Mouse (Mus musculus) cerebellum, adult 18-20 months (tissue): ENCODE measurements at regions not wholly inside any gene's neighbourhood (a gene's known extent, or its start where the extent isn't known, plus 50 kb on each side); places are given as distances from the start of the nearest gene placed in this dataset.

Experiments
- DNase-seq, 2 experiments: peaks; one replicate each; pipeline ENCODE4 v3.0.0; 2021

DNA sequence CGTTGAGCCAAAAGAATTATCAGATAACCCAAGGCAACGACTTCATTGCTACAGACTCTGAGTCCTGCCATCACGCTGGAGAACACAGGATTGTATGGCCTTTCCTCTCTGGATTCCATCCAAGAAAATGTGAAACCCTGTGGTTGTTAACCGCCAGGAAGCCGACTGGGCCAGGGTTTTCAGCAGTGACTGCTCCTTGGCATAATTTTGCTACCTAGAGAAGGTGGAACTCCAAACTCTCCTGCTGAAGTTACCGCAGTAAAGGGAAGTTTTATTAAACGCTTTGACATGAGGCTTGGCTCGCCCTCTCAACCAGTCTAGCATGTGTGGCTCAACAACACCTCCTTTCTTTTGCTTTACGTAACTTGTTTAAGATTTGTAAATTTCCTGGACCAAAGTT, 116.9 kb downstream of the Wif1 start:
- no peak for DNase-seq

DNA sequence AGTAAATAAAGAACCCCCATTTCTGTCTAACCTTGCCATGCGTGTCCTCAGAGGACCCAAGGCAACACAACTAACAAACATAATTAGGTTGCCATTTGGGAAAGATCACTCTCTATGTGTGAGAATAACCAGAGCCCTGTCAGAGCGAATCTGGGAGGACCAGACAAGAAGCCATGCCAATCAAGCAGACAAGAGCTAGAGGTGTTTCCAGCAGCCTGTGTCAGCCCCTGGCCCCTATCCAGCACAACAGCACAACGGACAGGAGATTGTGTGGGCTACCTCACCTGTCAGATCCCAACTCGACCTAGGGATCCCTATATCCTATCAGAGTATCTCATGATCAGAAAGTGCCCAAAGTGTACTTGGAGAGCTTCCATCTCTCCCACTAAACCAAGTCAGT, 119.9 kb downstream of the Wif1 start:
- DNase-seq: no peak

DNA sequence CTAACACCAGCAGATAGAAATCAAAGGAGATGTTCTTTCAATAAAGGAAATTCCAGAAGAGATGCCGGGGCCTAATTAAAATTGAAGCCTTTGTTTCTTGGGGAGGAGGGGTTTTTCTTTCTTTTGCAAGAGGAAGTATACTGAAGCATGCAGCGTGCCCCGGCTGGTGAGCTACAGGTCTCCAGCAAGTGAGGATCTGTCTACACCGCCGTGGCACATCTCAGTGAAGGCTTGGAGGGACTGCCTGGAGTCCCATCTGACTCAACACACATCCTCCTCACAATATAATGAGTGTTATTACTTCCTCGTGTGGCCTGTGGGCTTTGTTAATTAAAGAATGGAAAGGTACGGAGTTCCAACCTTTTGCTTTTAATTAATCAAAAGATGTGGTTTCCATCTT, 126.7 kb downstream of the Wif1 start:
- no peak for DNase-seq

DNA sequence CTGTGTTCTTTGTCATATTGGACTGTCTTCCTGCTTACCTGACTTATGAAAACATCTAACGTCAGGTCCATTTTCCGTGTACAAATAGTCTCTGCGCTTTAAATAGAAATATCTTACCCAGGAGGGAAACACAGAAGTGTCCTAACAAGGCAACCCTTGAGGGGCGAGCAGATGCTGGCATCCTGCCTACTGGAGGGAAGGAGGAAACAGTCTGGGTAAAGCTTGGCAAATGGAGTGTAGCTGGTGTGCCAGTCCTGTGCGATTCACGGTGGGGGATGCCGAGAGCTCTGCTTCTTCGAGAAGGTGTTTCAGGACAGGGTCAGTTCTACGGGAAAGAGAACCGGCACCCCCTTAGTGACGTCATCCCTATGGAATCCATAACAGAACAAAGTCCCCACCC, 127.4 kb downstream of the Wif1 start:
- no peak for DNase-seq

DNA sequence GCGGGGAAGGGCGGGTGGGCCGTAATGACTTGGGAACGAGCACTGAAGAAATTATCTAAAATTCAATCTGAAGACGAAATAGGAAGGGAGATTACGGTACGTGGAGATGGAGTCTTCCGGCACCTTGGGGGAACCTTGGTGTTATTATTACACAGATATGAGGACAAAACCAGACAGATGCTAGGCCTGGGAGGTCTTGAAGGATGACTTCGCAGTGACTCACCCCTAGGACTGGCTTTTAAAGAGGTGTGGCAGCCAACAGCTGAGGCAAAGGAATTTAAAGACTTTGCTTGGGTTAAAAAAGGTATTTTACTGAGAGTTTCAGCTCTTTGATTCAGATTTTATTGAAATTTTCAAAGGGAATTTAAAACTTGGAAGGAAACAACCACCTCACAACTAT, 140.3 kb downstream of the Wif1 start:
- DNase-seq: no peak

DNA sequence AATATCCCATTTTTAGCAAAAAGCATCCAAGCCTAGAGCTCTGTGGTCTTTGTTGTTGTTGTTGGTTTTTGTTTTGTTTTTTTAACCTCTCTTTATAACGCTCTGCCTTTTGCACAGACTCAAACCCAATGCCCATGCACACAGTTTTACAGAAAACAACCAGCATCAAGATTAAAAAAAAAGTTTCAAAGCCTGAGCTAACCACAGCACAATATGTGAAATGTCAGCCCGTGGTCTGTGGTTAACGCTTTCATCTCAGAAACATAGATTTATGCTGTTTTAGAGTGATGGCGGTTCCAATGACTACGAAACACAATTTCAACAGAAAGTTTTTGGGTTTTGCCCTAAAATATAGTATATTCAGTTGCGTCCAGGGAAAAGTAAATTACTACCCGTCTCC, 155.4 kb downstream of the Wif1 start:
- no peak for DNase-seq

DNA sequence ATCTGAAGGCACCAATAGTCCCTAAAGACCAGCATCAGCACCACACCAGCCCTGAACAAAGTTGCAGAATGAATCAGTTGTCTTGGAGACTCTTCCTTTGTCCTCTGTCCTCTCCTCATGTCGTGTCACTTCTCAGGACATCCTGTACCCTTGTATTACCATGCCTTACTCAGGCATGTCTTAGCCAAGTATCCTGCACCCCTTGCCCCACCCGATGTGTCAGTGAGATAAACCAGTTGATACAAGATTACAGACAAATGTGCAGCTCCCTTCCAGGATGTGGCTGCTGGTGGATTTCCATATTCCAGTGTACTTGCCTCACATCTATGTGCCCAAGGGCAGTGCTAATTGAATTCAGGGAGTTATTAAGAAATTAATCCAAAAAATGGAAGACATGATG, 151.8 kb downstream of the Tbc1d30 start:
- no peak for DNase-seq

DNA sequence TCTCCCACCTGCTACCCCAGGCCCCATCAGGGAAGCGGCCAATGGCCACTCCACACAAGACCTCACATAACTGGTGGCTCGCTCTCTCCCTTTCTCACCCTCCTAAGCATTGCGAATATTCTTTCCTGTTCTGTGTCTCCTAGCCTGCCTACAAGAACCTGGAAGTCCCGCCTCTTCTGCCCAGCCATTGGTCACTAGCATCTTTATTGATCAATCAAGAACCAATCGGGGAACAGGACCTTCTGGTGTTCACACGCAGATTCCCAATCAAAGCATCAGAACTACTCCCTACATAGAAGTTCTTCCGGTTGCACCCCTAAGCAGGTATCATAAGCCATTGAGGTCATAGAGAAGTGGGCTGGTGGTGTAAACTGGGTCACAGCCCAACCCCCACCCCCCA, 148.5 kb downstream of the Tbc1d30 start:
- DNase-seq: no peak

DNA sequence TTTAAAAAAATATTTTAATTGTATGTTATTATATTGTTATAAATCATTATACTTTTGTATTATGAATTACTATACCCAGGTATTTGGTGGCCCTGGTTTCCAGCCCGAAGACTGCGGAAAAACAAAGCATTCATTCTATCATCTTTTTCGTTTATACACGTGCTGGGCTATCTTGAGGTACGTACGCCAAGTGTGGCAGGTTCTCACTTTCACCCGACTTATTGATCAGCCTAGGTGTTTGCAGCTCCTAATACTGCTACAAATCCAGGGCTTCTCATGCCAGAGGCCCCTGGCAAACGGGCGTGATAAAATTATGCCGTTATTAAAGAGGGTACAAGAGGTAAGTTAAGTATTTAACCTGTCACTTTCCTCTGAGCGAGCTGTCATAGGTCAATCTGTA, 145.5 kb downstream of the Tbc1d30 start:
- DNase-seq: no peak

DNA sequence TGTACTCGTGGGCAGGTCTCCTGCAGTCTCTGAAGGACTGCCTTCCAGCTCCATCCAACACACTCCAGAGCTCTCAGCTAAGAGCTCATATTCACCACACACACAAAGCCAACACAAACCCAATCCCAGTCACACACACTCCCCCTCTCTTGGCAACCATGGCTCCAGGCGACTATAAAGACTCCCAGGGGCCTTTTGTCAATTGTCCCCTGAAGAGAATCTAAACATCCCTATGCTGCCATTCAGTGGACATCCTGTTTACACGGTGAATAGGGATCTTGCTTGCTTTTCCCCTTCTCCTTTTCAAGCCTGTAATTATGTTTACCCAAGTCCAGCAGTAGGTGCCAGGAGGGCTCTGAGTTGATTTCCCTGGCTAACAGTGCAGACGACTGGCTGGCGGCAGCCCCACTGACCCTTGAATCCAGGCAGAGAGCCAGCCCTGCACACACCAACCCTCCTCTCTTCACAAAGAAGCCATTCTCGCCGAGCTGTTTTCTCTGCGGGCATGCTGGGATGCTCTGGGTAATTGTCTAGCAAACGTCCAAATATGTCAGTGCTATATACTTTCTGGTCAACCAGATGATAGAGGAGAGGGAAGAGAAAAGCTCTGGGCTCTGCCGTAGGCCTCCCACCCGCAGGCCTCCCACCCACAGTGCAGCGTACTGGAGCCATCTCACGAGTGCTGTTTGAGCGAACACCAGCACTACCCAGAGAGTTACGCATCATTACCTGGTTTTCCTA, 144.9 kb downstream of the Tbc1d30 start:
- DNase-seq: peak; percentile 10 to 13

DNA sequence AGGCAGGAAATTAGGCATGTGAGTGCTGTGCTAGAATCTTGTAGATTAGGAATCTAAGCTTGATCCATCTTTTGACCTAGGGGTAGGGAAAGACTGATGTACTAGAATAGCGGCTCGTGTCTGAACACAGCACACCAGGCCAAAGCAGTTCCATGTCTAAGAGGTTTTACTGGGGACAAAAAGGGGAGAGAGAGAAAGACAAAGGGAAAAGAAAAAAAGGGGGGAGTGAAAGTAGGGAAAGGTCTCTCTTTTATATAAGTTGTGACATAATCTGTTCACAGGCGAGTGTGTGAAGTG, 144.4 kb downstream of the Tbc1d30 start:
- DNase-seq: no peak
